Mouse (Mus musculus): ENCODE measurements around the gene Galnt18.

GRCm38 (mm10) chr7:111770585-111770984 lies 9.2 kb downstream of the Galnt18 start:
- no peak for TF ChIP-seq CTCF (IDR thresholded peaks at IDR 0.05; ENCODE audit: borderline replicate concordance, extremely low read depth, insufficient read depth, insufficient read length)
- no peak for TF ChIP-seq POLR2A (IDR thresholded peaks at IDR 0.05; ENCODE audit: borderline replicate concordance, extremely low read depth, insufficient read depth, insufficient read length, poor library complexity, severe bottlenecking)
